Mouse (Mus musculus): ENCODE results near the gene Zfp683.

DNA sequence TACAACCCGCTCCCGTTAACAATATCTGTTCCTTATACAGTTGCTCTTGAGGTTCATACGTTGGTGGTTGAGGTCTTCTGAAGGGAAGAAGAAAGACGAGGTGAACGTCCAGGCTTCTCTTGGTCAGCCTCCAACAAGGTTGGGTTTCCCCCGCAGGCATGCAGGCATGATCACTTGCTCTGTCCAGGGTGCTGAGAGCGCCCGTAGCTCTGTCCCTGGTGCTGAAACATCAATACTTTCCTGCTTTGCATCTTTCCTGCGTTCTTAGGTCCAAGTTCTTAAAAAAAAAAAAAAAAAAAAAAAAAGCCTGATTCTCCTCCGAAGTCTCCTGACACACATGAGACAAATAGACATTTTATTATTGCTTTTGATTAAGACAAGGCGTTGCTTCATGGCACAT, 33.0 kb upstream of the Zfp683 start:
- TF ChIP-seq CTCF (IDR thresholded peaks at IDR 0.05; ENCODE audit: low read depth, low read length) (peak; percentile 41), POLR2A (IDR thresholded peaks at IDR 0.05; ENCODE audit: extremely low read depth, insufficient read depth, low read length) (no peak)

Data from liver, adult 2 months (tissue).